ENCODE assay signal across 22 mouse cellular contexts in genomic region chr6:91007207-91007606, GRCm38 (mm10). TPM values are rescaled to one million over a fixed set of nuclear protein-coding genes. Genes with fewer than 3 reads are reported as not detected.
DNase-seq lines count a peak whose midpoint lies in the region; ATAC-seq and TF ChIP-seq lines count a peak whose summit lies in the region.
"Had no signal": no experiment of that assay in that cellular context is flagged by ENCODE, and none has a peak within 500 bp of the region (broad histone marks: within the 10 kb centered on the region; RNA-seq: fewer than 3 reads in every experiment).

No protein-coding gene starts in this region.

- H3K4me2 ChIP-seq in stomach, embryonic 15.5 days, result no peak overlapping the region
- H3K4me2 ChIP-seq in stomach, postnatal 0 days (replicated peaks; ENCODE audit: low read depth), result no peak overlapping the region
- H3K4me2 ChIP-seq in liver, embryonic 12.5 days, result peak overlapping the region; percentile 58
- peak overlapping the region; percentile 15 for H3K4me2 ChIP-seq in liver, embryonic 16.5 days (ENCODE audit: low read depth, low read length)
- H3K4me2 ChIP-seq in hindbrain, postnatal 0 days (ENCODE audit: low read depth, low read length), result no peak overlapping the region
- H3K4me2 ChIP-seq: embryonic facial prominence, embryonic 15.5 days; forebrain, embryonic 15.5 days; heart, embryonic 11.5 days; heart, embryonic 15.5 days; hindbrain, embryonic 14.5 days had no signal

- TF ChIP-seq CTCF in stomach, postnatal 0 days (IDR thresholded peaks at IDR 0.05; ENCODE audit: low read depth), result no peak
- no peak for TF ChIP-seq CTCF in hindbrain, postnatal 0 days (IDR thresholded peaks at IDR 0.05; ENCODE audit: low read depth)

- ATAC-seq in stomach, embryonic 15.5 days (ENCODE audit: insufficient read depth, low FRiP score, low read depth), result peak; percentile 65; the same call in 1 of the 2 replicates
- no peak for ATAC-seq in stomach, postnatal 0 days (ENCODE audit: low FRiP score, low TSS enrichment)
- peak; percentile 79 for ATAC-seq in liver, embryonic 12.5 days
- peak; percentile 74 for ATAC-seq in liver, embryonic 16.5 days (ENCODE audit: low read depth)
- ATAC-seq in hindbrain, postnatal 0 days, result no peak
- ATAC-seq: activated CD4-positive, CD25-positive, alpha-beta regulatory T cell, adult 4 months; forebrain, embryonic 15.5 days; Patski had no signal

- DNase-seq in stomach, postnatal 0 days (ENCODE audit: low spot score), result no peak
- DNase-seq in hindbrain, postnatal 0 days (ENCODE audit: low spot score), result no peak
- DNase-seq in urinary bladder, postnatal 14 days (ENCODE audit: low spot score), result no peak
- no peak for DNase-seq in thymus, postnatal 10 days (ENCODE audit: low spot score in 2 of 2)
- no peak for DNase-seq in right cerebral cortex, postnatal 10 days (ENCODE audit: low spot score in 2 of 2)
- DNase-seq: adrenal gland, postnatal 14 days; cerebellum, adult 18-20 months; cerebellum, adult 9-11 months; embryo, embryonic 11 days; gastrocnemius, postnatal 10 days; heart, adult 18-20 months had no signal

- H3K4me3 ChIP-seq in stomach, embryonic 15.5 days (replicated peaks), result no peak overlapping the region
- H3K4me3 ChIP-seq in stomach, postnatal 0 days (ENCODE audit: low read depth, low read length), result no peak overlapping the region
- peak overlapping the region; percentile 26 for H3K4me3 ChIP-seq in liver, embryonic 12.5 days
- H3K4me3 ChIP-seq in liver, embryonic 16.5 days (ENCODE audit: low read depth, low read length), result no peak overlapping the region
- no peak overlapping the region for H3K4me3 ChIP-seq in hindbrain, postnatal 0 days (ENCODE audit: low read length)
- H3K4me3 ChIP-seq: embryonic facial prominence, embryonic 15.5 days; forebrain, embryonic 15.5 days; heart, embryonic 15.5 days; hindbrain, embryonic 10.5 days had no signal

- TF ChIP-seq EP300 in stomach, postnatal 0 days (optimal IDR thresholded peaks at IDR 0.05), result no peak

- H3K4me1 ChIP-seq in stomach, embryonic 15.5 days, result no peaks in the 10 kb centered on the region
- no peaks in the 10 kb centered on the region for H3K4me1 ChIP-seq in stomach, postnatal 0 days (replicated peaks; ENCODE audit: control insufficient read depth, insufficient read depth)
- H3K4me1 ChIP-seq in liver, embryonic 12.5 days, result peaks cover 70% of the 10 kb centered on the region
- H3K4me1 ChIP-seq in liver, embryonic 16.5 days (ENCODE audit: control insufficient read depth, low read depth, low read length), result peaks cover 45% of the 10 kb centered on the region
- H3K4me1 ChIP-seq in hindbrain, postnatal 0 days (ENCODE audit: insufficient read depth, low read length), result no peaks in the 10 kb centered on the region
- H3K4me1 ChIP-seq: embryonic facial prominence, embryonic 15.5 days; forebrain, embryonic 15.5 days had no signal

- no peaks in the 10 kb centered on the region for H3K27me3 ChIP-seq in stomach, embryonic 15.5 days (replicated peaks)
- H3K27me3 ChIP-seq in stomach, postnatal 0 days (ENCODE audit: control insufficient read depth, insufficient read depth, low read length), result no peaks in the 10 kb centered on the region
- H3K27me3 ChIP-seq in liver, embryonic 12.5 days (replicated peaks), result no peaks in the 10 kb centered on the region
- H3K27me3 ChIP-seq in liver, embryonic 16.5 days (ENCODE audit: control insufficient read depth, insufficient read depth, low read depth, low read length), result no peaks in the 10 kb centered on the region
- no peaks in the 10 kb centered on the region for H3K27me3 ChIP-seq in hindbrain, postnatal 0 days (ENCODE audit: insufficient read depth, low read length)
- H3K27me3 ChIP-seq: embryonic facial prominence, embryonic 15.5 days; forebrain, embryonic 15.5 days; heart, embryonic 15.5 days; Patski had no signal

- 60% methylated on average over 2 of the region's 2 CpGs for WGBS in stomach, embryonic 15.5 days
- 56% methylated on average over 2 of the region's 2 CpGs for WGBS in stomach, postnatal 0 days
- WGBS in liver, embryonic 12.5 days (ENCODE audit: insufficient replicate concordance), result 22% methylated on average over 2 of the region's 2 CpGs
- WGBS in liver, embryonic 16.5 days (ENCODE audit: insufficient replicate concordance), result 9% methylated on average over 2 of the region's 2 CpGs
- WGBS in hindbrain, postnatal 0 days, result 66% methylated on average over 2 of the region's 2 CpGs

- no peaks in the 10 kb centered on the region for H3K36me3 ChIP-seq in stomach, embryonic 15.5 days
- no peaks in the 10 kb centered on the region for H3K36me3 ChIP-seq in stomach, postnatal 0 days (ENCODE audit: control insufficient read depth, insufficient read depth, low read length)
- H3K36me3 ChIP-seq in liver, embryonic 12.5 days, result peaks cover 6% of the 10 kb centered on the region
- no peaks in the 10 kb centered on the region for H3K36me3 ChIP-seq in liver, embryonic 16.5 days (ENCODE audit: control insufficient read depth, insufficient read depth)
- no peaks in the 10 kb centered on the region for H3K36me3 ChIP-seq in hindbrain, postnatal 0 days (ENCODE audit: insufficient read depth, low read length)
- H3K36me3 ChIP-seq: embryonic facial prominence, embryonic 15.5 days; forebrain, embryonic 15.5 days; heart, embryonic 15.5 days; hindbrain, embryonic 10.5 days had no signal

- H3K9ac ChIP-seq in stomach, embryonic 15.5 days, result no peak overlapping the region
- H3K9ac ChIP-seq in stomach, postnatal 0 days (ENCODE audit: low read length), result no peak overlapping the region
- H3K9ac ChIP-seq in liver, embryonic 12.5 days, result peak overlapping the region; percentile 40; the same call in 1 of the 2 replicates
- peak overlapping the region; percentile 4; the same call in 1 of the 2 replicates for H3K9ac ChIP-seq in liver, embryonic 16.5 days (ENCODE audit: low read depth, low read length)
- no peak overlapping the region for H3K9ac ChIP-seq in hindbrain, postnatal 0 days (replicated peaks; ENCODE audit: low read length)
- H3K9ac ChIP-seq: embryonic facial prominence, embryonic 15.5 days; forebrain, embryonic 15.5 days; heart, embryonic 15.5 days; hindbrain, embryonic 14.5 days had no signal

- no peak overlapping the region for H3K27ac ChIP-seq in stomach, embryonic 15.5 days
- no peak overlapping the region for H3K27ac ChIP-seq in stomach, postnatal 0 days (replicated peaks)
- peak overlapping the region; percentile 85 for H3K27ac ChIP-seq in liver, embryonic 12.5 days
- peak overlapping the region; percentile 47 for H3K27ac ChIP-seq in liver, embryonic 16.5 days (ENCODE audit: low read length)
- no peak overlapping the region for H3K27ac ChIP-seq in hindbrain, postnatal 0 days
- H3K27ac ChIP-seq: embryonic facial prominence, embryonic 15.5 days; forebrain, embryonic 15.5 days; heart, embryonic 15.5 days; hindbrain, embryonic 10.5 days; hindbrain, embryonic 14.5 days had no signal

- H3K9me3 ChIP-seq in stomach, embryonic 15.5 days, result no peaks in the 10 kb centered on the region
- no peaks in the 10 kb centered on the region for H3K9me3 ChIP-seq in stomach, postnatal 0 days (ENCODE audit: control insufficient read depth, low read length)
- H3K9me3 ChIP-seq in liver, embryonic 12.5 days (replicated peaks), result no peaks in the 10 kb centered on the region
- H3K9me3 ChIP-seq in liver, embryonic 16.5 days (replicated peaks; ENCODE audit: control insufficient read depth, low read length), result no peaks in the 10 kb centered on the region
- H3K9me3 ChIP-seq in hindbrain, postnatal 0 days (ENCODE audit: low read length), result no peaks in the 10 kb centered on the region
- H3K9me3 ChIP-seq: embryonic facial prominence, embryonic 15.5 days; forebrain, embryonic 15.5 days; heart, embryonic 15.5 days; hindbrain, embryonic 10.5 days had no signal

RNA-seq across cellular contexts. Expression of gene Iqsec1, which starts 18.7 kb away (rescaled TPM):
- polyA plus RNA-seq in stomach, embryonic 15.5 days (2015; fragmentation: Nextera tagmentation; extraction: Ambion mirVana), result 8.9 and 10.7 TPM in 2 replicates
- polyA plus RNA-seq in stomach, postnatal 0 days (2015; fragmentation: Nextera tagmentation; extraction: Ambion mirVana), result 4.8 and 5.1 TPM in 2 replicates
- polyA plus RNA-seq in liver, embryonic 12.5 days (2016; fragmentation: Nextera tagmentation; extraction: Ambion mirVana), result 3.9 and 4.4 TPM in 2 replicates
- polyA plus RNA-seq in liver, embryonic 16.5 days (2015; fragmentation: Nextera tagmentation; extraction: Ambion mirVana), result 3.1 and 3.6 TPM in 2 replicates
- total RNA-seq in hindbrain, postnatal 0 days (2014; rRNA removed), result 175 and 179 TPM in 2 replicates
- 29.0 and 29.3 TPM in 2 replicates for polyA plus RNA-seq in hindbrain, postnatal 0 days (2015; fragmentation: Nextera tagmentation; extraction: Ambion mirVana)

Comparison
In these comparisons a context has a peak if more than half of its experiments do, and no peak if none do; other contexts are left out.
1. ATAC-seq: peak in stomach, embryonic 15.5 days (single experiment), liver, embryonic 12.5 days (single experiment) and liver, embryonic 16.5 days (single experiment); none in stomach, postnatal 0 days (single experiment) and hindbrain, postnatal 0 days (single experiment).
2. H3K27ac ChIP-seq: peak in liver, embryonic 12.5 days (single experiment) and liver, embryonic 16.5 days (single experiment); none in stomach, embryonic 15.5 days (single experiment), stomach, postnatal 0 days (single experiment) and hindbrain, postnatal 0 days (single experiment).
3. H3K4me2 ChIP-seq: peak in liver, embryonic 12.5 days (single experiment) and liver, embryonic 16.5 days (single experiment); none in stomach, embryonic 15.5 days (single experiment), stomach, postnatal 0 days (single experiment) and hindbrain, postnatal 0 days (single experiment).
4. H3K9ac ChIP-seq: peak in liver, embryonic 12.5 days (single experiment) and liver, embryonic 16.5 days (single experiment); none in stomach, embryonic 15.5 days (single experiment), stomach, postnatal 0 days (single experiment) and hindbrain, postnatal 0 days (single experiment).